Mouse (Mus musculus) urinary bladder, postnatal 10 days (tissue): ENCODE results near the gene Adgrv1.

Experiments used
- DNase-seq: peaks from one replicate; pipeline ENCODE4 v3.0.0; 2022; ENCODE audit warnings: low spot score

Gene Adgrv1

GRCm38 (mm10) chr13:81136652-81137422 is 496.1 kb downstream of the Adgrv1 start:
- DNase-seq = no peak

GRCm38 (mm10) chr13:81135953-81136352 is 497.0 kb downstream of the Adgrv1 start:
- DNase-seq = no peak

- no peak for DNase-seq
These were observed 498.5 kb downstream of the Adgrv1 start for GRCm38 (mm10) chr13:81134412-81134811.

GRCm38 (mm10) chr13:81133336-81133735 is 499.6 kb downstream of the Adgrv1 start:
- no peak for DNase-seq

GRCm38 (mm10) chr13:81132691-81133090 is 500.3 kb downstream of the Adgrv1 start:
- no peak for DNase-seq

GRCm38 (mm10) chr13:81131860-81132259 is 501.1 kb downstream of the Adgrv1 start:
- DNase-seq = no peak

GRCm38 (mm10) chr13:81130742-81131524 is 502.0 kb downstream of the Adgrv1 start:
- DNase-seq = no peak

- DNase-seq = no peak
These were observed 507.1 kb downstream of the Adgrv1 start for GRCm38 (mm10) chr13:81125846-81126245.

- no peak for DNase-seq
These were observed 510.7 kb downstream of the Adgrv1 start for GRCm38 (mm10) chr13:81122238-81122637.

GRCm38 (mm10) chr13:81110479-81110878 is 522.5 kb downstream of the Adgrv1 start:
- no peak for DNase-seq

GRCm38 (mm10) chr13:81109676-81110075 is 523.3 kb downstream of the Adgrv1 start:
- DNase-seq = no peak

GRCm38 (mm10) chr13:81108526-81109302 is 524.2 kb downstream of the Adgrv1 start:
- no peak for DNase-seq

- no peak for DNase-seq
These were observed 525.5 kb downstream of the Adgrv1 start for GRCm38 (mm10) chr13:81107436-81107835.

- no peak for DNase-seq
These were observed 529.2 kb downstream of the Adgrv1 start for GRCm38 (mm10) chr13:81103794-81104193.

- no peak for DNase-seq
These were observed 536.5 kb downstream of the Adgrv1 start for GRCm38 (mm10) chr13:81096424-81096823.

- no peak for DNase-seq
These were observed 538.4 kb downstream of the Adgrv1 start for GRCm38 (mm10) chr13:81094513-81094912.

GRCm38 (mm10) chr13:81090051-81090836 is 542.7 kb downstream of the Adgrv1 start:
- no peak for DNase-seq

GRCm38 (mm10) chr13:81086969-81087682 is 545.8 kb downstream of the Adgrv1 start:
- no peak for DNase-seq

- DNase-seq = no peak
These were observed 560.7 kb downstream of the Adgrv1 start for GRCm38 (mm10) chr13:81072214-81072613.

GRCm38 (mm10) chr13:81051448-81051847 is 581.5 kb downstream of the Adgrv1 start:
- DNase-seq = no peak

GRCm38 (mm10) chr13:81050911-81051310 is 582.0 kb downstream of the Adgrv1 start:
- no peak for DNase-seq
